Mouse (Mus musculus) C2C12 (cell line): ENCODE results near the gene Cdipt. TPM values are rescaled to one million over a fixed set of nuclear protein-coding genes. Genes with fewer than 3 reads are reported as not detected.
A peak's percentile ranks its signal among the peaks of the same experiment; 100 is the strongest.

Experiments used
- H3K27me3 ChIP-seq: one replicate; pipeline ENCODE4 v1.6.1; 2011; ENCODE audit not compliant: control insufficient read depth, insufficient read depth, insufficient read length
- H3K36me3 ChIP-seq: one replicate; pipeline ENCODE4 v1.6.1; 2011; ENCODE audit not compliant: control insufficient read depth, insufficient read depth
- H3K4me3 ChIP-seq: one replicate; pipeline ENCODE4 v1.5.1; 2011; ENCODE audit warnings: mild to moderate bottlenecking, control low read depth; ENCODE audit not compliant: poor library complexity, insufficient read depth, severe bottlenecking
- H3K79me2 ChIP-seq: one replicate; pipeline ENCODE4 v1.6.1; 2011; ENCODE audit not compliant: control insufficient read depth, insufficient read depth
- H3K79me3 ChIP-seq: one replicate; pipeline ENCODE4 v1.6.1; 2011; ENCODE audit warnings: low read depth, control low read depth
- H3ac ChIP-seq: one replicate; pipeline ENCODE3; 2011; ENCODE audit warnings: low read depth; ENCODE audit not compliant: control insufficient read depth, insufficient read length
- CEBPB ChIP-seq: IDR thresholded peaks from one replicate; pipeline ENCODE4 v1.6.1; 2011; ENCODE audit warnings: low read depth, mild to moderate bottlenecking, control low read depth, moderate library complexity
- CTCF ChIP-seq: IDR thresholded peaks from one replicate; pipeline ENCODE4 v1.5.1; 2011; ENCODE audit not compliant: control insufficient read depth, insufficient read depth, insufficient read length
- FOSL1 ChIP-seq: IDR thresholded peaks from one replicate; pipeline ENCODE4 v1.8.0; 2011; ENCODE audit warnings: mild to moderate bottlenecking, low read length; ENCODE audit not compliant: poor library complexity, insufficient read depth, severe bottlenecking
- MAX ChIP-seq: IDR thresholded peaks from one replicate; pipeline ENCODE4 v1.6.1; 2011; ENCODE audit warnings: mild to moderate bottlenecking, control low read depth
- MYOD1 ChIP-seq: IDR thresholded peaks from one replicate; pipeline ENCODE4 v1.6.1; 2011; ENCODE audit warnings: low read depth; ENCODE audit not compliant: control insufficient read depth, insufficient read length
- MYOG ChIP-seq: IDR thresholded peaks from one replicate; pipeline ENCODE4 v1.6.1; 2011; ENCODE audit not compliant: control insufficient read depth, insufficient read length; ENCODE audit errors: extremely low read depth
- USF1 ChIP-seq: IDR thresholded peaks from one replicate; pipeline ENCODE4 v1.6.1; 2011; ENCODE audit warnings: low read depth, mild to moderate bottlenecking, control low read depth, moderate library complexity
- polyA plus RNA-seq: library from polyadenylated mRNA; unstranded; fragments of >200 nt; fragmentation: generic; extraction: Trizol; gene quantifications from one replicate; pipeline ENCODE4 v1.2.1, GENCODE M21; 2012; ENCODE audit warnings: missing spikeins

The Cdipt gene
- polyA plus RNA-seq, 1 experiment, result 115 TPM

- peaks cover 33% of the 10 kb centered on the region for H3K79me2 ChIP-seq
- H3K27me3 ChIP-seq, result no peaks in the 10 kb centered on the region
- TF ChIP-seq FOSL1 (no peak), MAX (no peak), MYOG (no peak), USF1 (no peak), CEBPB (no peak), MYOD1 (no peak), CTCF (no peak)
- peak within 1 kb of the TSS; percentile 61 for H3K4me3 ChIP-seq
- H3K36me3 ChIP-seq, result peaks cover 67% of the 10 kb centered on the region
- H3K79me3 ChIP-seq, result peaks cover 20% of the 10 kb centered on the region
- H3ac ChIP-seq, result peak within 1 kb of the TSS; percentile 94
Measured at GRCm38 (mm10) chr7:127026984-127027726, 51.4 kb downstream of the Cdipt start, which contains the start of gene Maz. Gene Maz (minus strand): TSS chr7:127027037.

GRCm38 (mm10) chr7:127027885-127028284 is 52.2 kb downstream of the Cdipt start:
- TF ChIP-seq MYOG (no peak), CEBPB (no peak), FOSL1 (no peak), USF1 (no peak), MYOD1 (no peak), CTCF (no peak), MAX (no peak)
- Histone ChIP-seq H3K4me3 (peak overlapping the region; percentile 28), H3K79me2 (peaks cover 30% of the 10 kb centered on the region), H3K79me3 (peaks cover 20% of the 10 kb centered on the region), H3ac (peak overlapping the region; percentile 57), H3K36me3 (peaks cover 67% of the 10 kb centered on the region), H3K27me3 (no peaks in the 10 kb centered on the region)

Other genes with a start within 250 kb of the Cdipt start
- 168 TPM for gene Mapk3, start 216.3 kb upstream of the Cdipt start, polyA plus RNA-seq
- 1.7 TPM for gene Gdpd3, start 209.6 kb upstream of the Cdipt start, polyA plus RNA-seq
- gene Ypel3, start 199.0 kb upstream of the Cdipt start, polyA plus RNA-seq, result 16.6 TPM
- 0.01 TPM for gene Tbx6, start 194.4 kb upstream of the Cdipt start, polyA plus RNA-seq
- gene Ppp4c, start 183.4 kb upstream of the Cdipt start, polyA plus RNA-seq, result 189 TPM
- gene Fam57b, start 178.2 kb upstream of the Cdipt start, polyA plus RNA-seq, result 0.08 TPM
- gene 4930451I11Rik, start 144.3 kb upstream of the Cdipt start, polyA plus RNA-seq, result not detected
- not detected for gene Doc2a, start 128.5 kb upstream of the Cdipt start, polyA plus RNA-seq
- gene Hirip3, start 113.9 kb upstream of the Cdipt start, polyA plus RNA-seq, result 53.9 TPM
- gene Ino80e, start 113.5 kb upstream of the Cdipt start, polyA plus RNA-seq, result 105 TPM
- 27.9 TPM for gene Taok2, start 91.2 kb upstream of the Cdipt start, polyA plus RNA-seq
- 26.7 TPM for gene Tmem219, start 53.0 kb upstream of the Cdipt start, polyA plus RNA-seq
- 18.3 TPM for gene Kctd13, start 47.0 kb upstream of the Cdipt start, polyA plus RNA-seq
- gene Asphd1, start 26.3 kb upstream of the Cdipt start, polyA plus RNA-seq, result 0.07 TPM
- 0.11 TPM for gene Sez6l2, start 25.4 kb upstream of the Cdipt start, polyA plus RNA-seq
- gene Cdiptos, start 184 bp downstream of the Cdipt start, polyA plus RNA-seq, result 0.06 TPM
- 32.7 TPM for gene Mvp, start 38.7 kb downstream of the Cdipt start, polyA plus RNA-seq
- gene Pagr1b, start 40.6 kb downstream of the Cdipt start, polyA plus RNA-seq, result 1.2 TPM
- gene Pagr1a, start 41.4 kb downstream of the Cdipt start, polyA plus RNA-seq, result 22.3 TPM
- 39.7 TPM for gene Gm42742, start 45.2 kb downstream of the Cdipt start, polyA plus RNA-seq
- 0.02 TPM for gene Prrt2, start 45.3 kb downstream of the Cdipt start, polyA plus RNA-seq
- 141 TPM for gene Maz, start 51.1 kb downstream of the Cdipt start, polyA plus RNA-seq
- 75.4 TPM for gene Kif22, start 66.6 kb downstream of the Cdipt start, polyA plus RNA-seq
- not detected for gene Zg16, start 111.4 kb downstream of the Cdipt start, polyA plus RNA-seq
- gene AI467606, start 115.4 kb downstream of the Cdipt start, polyA plus RNA-seq, result 34.0 TPM
- gene Qprt, start 146.3 kb downstream of the Cdipt start, polyA plus RNA-seq, result not detected
- gene Spn, start 161.9 kb downstream of the Cdipt start, polyA plus RNA-seq, result 23.1 TPM
- gene Cd2bp2, start 220.1 kb downstream of the Cdipt start, polyA plus RNA-seq, result 56.2 TPM
- 41.4 TPM for gene Tbc1d10b, start 232.6 kb downstream of the Cdipt start, polyA plus RNA-seq
- 39.4 TPM for gene Mylpf, start 233.0 kb downstream of the Cdipt start, polyA plus RNA-seq